Mouse (Mus musculus) frontal cortex, adult (tissue): ENCODE data around the gene Fez1.

Experiments used
- ATAC-seq: cut with Nextera tagmentation; 2 replicates; pipeline ENCODE4 v1.9.2; 2017; ENCODE audit warnings: mild to moderate bottlenecking, moderate library complexity, mixed read lengths; ENCODE audit not compliant: low TSS enrichment

Fez1 gene

DNA sequence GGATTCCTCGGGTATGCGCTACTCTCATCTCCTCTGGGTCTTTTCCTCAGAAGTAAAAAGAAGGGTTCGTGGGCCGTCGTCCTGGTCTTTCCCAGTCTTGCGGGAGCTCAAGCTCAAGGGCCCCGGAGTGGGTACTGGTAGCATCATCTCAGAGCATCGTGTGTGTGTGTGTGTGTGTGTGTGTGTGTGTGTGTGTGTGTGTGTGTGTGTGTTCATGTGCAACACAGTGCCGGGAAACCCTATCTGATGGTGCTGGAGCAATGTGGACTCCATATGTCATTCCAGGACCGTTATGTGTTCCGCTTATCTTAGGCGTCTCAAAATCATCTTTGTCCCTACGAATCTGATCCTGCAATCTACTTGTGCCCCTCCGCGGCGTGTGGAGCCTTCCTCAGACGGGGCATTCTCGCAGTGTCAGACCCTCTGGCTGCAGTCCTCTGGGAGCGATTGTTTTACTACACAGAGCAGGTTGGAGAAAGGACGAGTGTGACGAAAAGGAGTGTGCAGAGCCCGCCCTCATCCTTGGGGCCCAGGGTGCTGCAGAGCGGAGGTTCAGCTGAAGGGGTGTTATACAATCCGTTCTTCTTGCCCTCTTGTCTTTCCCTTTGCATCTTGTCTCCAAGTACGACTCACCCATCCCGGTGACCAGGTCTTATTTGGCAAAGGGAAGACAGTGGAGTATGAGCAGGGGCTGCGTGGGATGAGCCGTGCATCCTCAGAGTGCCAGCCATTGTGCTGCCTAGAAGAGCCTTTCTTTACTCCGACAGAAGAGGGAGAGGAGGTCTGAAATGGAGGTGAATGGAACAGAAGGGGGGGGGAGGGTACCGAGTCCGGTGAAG is 11.6 kb downstream of the Fez1 start:
- ATAC-seq: peak; percentile 75

DNA sequence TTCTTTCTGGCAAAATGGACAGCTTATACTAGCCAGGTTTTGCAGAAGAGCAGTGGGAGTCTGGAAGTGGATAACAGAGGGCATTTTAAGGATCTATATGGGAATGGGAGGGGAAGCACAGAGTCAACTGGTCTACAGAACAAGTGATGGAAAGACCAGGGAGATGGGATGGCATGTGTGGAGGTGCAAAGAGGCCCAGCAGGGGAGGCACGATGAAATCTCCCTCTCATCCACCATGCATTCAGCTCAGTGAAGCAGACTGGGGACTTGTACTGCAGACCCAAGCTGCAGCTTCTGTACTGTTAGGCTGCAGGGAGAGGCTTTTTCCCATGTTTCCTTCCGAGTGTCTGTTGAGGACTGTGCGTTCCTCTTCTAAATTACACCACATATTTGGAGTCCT is 12.2 kb downstream of the Fez1 start:
- peak; percentile 24; the same call in 1 of the 2 replicates for ATAC-seq

DNA sequence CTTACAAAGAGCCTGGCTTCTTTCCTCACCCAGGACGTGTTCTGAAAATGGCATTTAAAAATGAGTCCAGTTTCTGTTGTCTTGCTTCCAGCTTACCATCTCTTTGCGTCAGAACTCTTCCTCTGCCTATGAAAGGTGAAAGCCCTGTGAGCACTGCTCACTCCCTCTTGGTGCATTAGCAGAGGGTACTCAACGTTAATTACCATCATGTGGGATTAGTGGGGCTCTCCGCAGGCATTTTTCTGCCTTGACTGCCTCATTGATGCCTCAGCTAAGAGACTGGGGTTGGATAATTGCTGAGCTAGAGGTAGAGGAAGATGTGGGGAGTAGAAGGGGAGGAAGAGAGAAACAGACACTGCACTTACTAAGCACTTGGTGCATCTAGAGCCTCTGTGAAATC is 24.7 kb downstream of the Fez1 start:
- ATAC-seq: no peak

DNA sequence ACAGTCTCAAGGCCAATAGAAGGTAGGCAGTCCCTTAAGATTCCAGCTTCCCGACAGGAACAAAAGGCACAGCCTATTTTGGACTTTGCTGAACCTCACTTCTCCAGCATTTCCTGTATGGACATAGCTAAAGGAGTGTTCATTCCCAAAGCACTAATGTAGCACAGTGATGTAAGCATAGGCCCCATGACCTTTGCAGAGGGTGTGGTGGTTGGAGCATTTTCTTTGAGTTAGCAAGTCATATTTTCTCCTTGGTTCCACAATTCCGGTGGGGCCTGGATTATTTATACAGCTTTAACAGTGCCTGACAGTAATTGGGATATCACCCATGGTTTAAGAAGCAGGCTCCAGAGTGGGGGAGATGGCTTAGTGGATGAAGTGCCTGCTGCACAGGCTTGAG is 27.0 kb downstream of the Fez1 start:
- ATAC-seq: no peak

DNA sequence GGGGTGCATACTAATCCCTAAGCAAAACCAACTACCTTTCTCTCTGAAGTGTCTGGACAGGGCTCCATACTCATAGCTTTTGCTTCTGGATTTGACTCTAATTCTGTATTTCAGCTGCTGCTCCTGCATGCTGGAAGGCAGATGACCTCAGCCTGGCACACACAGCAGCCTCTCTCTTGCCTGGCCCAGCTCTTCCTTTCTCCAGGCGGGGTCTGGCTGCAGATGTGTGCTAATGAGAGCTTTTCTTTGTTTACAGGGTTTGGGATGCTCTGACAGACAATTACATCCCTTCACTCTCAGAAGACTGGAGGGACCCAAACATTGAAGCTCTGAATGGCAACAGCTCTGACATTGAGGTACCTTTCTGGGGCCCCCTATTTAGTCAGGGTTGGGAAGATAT is 28.4 kb downstream of the Fez1 start:
- peak; percentile 83 for ATAC-seq

DNA sequence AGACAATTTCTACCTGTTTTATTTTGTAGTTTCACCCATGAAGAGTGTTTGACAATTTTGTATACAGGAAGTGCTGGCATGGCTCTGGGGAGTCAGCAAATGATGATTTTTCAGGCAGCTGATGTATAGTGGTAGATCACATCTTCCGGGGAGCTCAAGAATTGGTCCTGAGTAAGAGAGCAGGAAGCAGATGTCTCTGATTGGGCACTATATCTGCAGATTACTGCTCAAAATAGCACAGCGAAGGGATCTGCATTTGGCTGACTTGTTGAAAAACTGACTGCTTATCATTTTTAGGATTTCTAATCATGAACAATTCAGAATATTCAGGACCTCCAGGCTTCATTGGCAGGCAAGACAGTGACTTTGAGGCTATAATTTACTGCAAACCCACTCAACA is 30.5 kb downstream of the Fez1 start:
- peak; percentile 71 for ATAC-seq

DNA sequence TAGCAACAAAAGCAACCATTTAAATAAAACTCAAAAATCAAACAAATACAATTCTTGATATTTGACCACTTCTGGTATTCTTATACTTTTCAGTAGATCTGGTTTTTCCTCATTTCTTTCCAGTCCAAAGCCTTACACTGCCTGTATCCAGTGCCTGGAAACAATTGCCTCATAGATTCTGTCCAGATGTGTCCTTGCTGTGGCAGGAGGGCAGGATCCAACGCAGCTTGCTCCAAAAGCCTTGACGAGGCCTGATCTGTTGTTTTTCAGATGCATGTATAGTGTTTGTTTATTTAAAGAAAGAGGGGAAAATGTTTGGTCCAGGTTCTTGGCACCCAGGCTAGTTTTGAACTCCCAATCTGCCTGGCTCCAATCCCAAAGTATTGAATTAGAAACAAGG is 34.7 kb downstream of the Fez1 start:
- no peak for ATAC-seq

DNA sequence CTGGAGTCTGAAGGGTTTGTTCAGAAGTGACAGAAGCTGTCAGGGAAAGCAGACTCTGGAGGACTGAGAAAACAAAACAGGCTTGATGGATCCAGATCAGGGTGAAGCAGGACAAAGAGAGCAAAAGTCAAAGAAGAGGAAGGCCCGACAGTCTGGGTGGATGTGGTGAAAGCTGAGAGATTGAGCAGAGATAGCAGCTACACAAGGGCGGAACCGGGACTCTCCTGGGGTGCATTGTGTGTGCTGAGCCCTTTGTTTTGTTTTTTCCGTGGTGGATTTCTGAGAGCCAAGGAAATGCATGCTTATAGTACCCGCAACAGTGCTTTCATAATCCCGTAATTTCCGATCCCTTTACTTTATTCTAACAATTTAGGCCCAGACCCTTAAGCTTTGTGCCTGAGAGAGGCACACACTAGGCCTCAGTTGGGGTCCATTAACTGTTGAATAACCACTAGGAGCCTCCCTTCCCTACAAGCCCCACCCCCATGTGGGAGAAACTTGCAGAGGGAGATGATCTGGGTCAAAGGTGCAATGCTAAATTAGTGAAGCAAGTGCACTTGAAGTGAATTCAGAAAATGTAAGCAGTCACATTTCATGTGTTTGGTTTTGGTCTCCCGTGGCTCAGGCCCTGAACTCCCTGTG is 35.9 kb downstream of the Fez1 start:
- no peak for ATAC-seq

DNA sequence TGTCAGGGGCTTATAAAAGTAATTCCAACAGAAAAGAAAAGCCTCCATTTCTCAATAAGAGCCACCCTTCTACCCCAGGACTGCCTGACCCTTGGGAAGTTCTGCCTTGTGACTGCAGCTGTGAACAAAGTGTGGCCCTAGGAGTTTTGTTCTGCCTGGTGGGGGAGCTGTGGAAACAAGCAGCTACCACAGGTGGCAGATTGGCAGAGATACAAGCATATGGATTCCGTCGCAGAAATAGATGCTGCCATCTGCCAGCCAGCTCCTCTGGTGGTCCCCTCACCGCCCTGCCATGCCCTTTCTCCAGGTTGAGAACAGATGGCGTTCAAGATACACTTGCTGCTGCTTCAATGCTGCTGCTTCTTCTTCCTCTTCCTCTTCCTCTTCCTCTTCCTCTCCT is 37.0 kb downstream of the Fez1 start:
- peak; percentile 55; the same call in 1 of the 2 replicates for ATAC-seq

DNA sequence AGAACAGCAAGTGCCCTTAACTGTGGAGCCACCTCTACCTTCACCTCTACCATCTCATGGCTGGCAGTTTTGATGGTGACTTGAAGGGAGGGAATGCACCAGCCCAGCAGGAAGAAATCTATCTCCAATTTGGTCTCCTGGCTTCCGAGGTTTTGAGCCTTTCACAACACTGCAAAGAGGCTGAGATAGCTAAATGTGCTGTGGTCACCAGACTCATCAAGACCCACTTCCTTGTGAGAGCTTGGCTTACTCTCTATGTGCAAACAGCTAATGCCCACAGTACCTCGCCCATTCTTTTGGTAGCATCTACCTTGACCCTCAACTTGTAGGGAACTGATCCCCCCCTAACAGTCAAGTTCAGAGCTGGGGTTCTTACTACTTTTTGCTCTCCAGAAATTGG is 40.9 kb downstream of the Fez1 start:
- no peak for ATAC-seq

DNA sequence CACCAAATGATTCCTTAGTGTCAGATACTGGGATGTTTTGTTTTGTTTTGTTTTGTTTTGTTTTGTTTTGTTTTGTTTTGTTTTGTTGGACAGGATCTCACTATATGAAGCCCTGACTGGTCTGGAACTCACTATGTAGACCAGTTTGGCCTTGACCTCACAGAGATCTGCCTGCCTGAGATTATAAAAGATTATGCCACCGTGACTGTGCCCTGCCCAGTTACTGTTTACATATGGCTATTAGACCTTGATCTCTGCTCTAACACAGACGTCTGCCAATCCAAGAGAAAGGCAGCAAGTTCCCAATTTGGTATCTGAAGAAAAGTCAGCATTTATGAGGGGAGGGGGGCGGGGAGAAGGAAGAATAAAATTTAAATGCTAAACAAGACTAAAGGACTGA is 42.0 kb downstream of the Fez1 start:
- ATAC-seq: no peak

DNA sequence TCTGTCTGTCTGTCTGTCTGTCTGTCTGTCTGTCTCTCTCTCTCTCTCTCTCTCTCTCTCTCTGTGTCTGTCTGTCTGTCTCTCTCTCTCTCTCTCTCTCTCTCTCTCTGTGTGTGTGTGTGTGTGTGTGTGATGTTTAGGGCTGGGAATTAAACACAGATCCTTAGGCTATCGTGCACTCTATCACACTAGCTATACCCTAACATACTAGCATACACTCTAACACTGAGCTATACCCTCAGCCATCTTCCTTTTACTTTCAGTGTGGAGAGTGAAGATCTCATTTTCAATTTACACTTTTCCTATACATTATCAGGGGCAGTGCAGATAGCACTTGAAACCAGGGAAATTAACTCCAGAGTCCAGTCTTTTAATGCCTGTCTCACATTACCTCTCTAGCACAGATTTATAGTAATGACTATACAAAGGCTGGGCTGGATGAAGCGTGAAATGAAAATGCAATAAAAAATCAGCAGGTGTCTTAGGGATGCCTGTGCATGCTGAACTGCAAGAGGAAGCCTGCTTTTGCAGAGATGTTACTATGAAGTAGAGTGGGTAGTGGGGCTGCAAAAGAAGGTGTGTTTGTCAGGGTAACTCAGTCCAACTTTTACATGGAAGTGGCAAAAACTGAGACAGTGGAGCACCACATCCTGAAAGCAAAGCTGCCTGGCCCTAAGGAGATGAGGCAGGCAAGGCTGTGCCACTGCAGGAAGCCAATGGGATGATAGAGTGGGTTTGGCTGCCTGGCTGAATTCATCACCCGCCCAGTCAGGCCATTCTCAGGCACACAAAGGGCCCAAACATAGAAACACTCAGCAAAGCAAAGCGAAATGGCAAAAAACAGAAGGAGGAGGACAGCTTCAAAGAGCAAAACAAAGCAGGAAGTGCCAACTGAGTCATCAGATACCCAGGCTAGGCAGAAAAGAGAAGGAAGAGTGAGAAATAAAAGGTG is 43.5 kb downstream of the Fez1 start:
- ATAC-seq: peak; percentile 90

DNA sequence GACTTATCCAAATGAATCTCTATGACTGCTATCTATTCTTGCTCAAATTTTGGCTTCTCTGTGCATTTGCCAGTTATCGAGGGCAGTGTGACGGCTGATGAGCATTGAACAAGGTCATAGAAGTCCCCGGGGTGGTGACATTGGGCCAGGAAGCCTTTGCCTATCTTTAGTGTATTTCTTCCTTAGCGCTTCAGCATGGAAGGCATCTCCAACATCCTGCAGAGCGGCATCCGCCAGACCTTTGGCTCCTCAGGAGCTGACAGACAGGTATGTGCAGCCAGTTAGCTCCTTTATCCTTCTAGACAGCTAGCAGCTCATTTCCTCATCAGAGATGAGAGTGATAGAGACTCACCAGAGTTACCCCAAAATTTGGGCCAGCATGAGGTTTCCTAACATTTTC is 47.0 kb downstream of the Fez1 start:
- no peak for ATAC-seq

DNA sequence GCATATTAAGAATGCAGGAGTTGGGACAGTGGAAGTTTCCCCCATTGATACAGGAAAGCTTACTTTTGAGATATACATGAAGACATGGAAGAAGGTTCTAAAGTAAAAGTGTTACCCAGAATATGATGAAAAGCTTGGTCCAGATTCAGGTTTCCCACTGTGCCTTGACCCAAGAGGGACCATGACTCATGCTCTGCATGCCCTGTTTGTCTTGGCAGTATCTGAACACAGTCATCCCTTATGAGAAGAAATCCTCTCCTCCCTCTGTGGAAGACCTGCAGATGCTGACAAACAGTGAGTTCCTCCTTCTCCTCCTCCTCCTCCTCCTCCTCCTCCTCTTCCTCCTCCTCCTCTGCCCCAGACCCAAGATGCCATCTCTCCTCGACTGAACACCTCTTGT is 48.6 kb downstream of the Fez1 start:
- no peak for ATAC-seq

DNA sequence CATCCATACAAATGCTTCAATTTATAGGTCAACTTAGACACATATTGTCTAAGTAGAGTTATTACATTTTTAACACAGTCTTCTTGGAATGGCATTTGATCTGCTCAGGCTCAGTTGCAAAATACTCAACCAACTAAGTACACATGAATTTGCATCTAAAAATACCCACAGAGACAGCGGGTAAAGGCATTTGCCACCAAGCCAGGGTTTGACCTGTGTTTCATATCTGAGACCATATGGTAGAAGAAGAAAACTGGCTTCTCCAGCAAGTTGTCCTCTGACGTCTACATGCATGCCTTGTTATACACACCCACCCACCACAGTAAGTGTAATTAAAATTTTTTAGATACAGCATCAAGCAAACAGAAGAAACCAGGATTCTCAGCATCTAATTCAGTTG is 52.1 kb downstream of the Fez1 start:
- no peak for ATAC-seq

DNA sequence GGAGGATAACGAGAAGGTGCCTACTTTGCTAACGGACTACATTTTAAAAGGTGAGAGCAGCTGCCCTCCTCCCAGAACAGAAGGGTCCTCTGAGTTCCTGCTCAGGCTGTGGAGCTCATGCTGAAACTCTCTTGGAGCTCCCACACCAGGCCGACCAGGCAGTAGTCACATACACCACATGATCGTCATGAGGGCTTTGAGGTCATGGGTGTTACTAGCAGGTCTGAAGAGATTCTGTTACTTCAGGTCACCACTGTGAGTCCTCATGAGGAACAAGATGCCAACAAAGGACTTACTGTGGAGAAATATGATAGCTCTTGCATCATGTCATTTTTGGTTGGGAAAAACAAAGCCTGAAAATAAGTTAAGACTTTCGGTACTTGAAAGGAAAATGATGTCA is 54.6 kb downstream of the Fez1 start:
- no peak for ATAC-seq

DNA sequence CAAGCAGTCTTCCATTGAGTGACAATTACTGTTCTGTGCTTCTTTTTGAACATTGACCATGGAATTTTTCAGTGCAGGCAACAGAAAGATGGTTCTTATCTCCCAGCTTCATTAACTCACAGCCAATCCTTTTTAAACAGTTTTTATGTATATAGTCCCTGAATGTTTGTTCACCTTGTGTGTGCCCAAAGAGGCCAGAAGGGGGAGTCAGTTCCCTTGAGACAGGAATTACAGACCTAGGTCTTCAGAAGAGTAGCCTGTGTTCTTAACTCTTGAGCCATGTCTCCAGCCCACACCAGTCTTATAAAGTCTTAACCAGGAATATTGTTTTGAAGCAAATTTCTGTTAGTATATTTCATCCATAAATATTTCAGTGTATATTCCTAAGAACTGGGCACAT is 55.1 kb downstream of the Fez1 start:
- ATAC-seq: no peak

DNA sequence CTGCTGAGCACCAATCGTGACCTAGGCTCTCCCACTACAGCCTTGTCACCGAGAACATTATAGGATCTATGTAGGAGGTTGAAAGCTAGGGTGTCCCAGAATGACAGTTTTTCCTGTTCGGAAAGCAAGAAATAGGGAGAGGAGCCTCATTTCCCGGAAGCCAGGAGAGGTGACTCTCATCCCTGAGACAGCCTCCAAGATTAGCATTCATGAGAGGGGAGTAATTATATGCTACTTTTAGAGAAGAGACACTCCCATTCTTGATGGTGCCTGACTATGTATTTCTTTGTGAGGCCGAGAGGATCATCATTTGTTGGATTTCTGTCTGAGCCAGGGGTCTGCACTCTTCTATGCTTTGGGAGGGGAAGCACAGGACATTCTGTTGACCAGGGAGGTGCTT is 60.0 kb downstream of the Fez1 start:
- peak; percentile 39 for ATAC-seq

DNA sequence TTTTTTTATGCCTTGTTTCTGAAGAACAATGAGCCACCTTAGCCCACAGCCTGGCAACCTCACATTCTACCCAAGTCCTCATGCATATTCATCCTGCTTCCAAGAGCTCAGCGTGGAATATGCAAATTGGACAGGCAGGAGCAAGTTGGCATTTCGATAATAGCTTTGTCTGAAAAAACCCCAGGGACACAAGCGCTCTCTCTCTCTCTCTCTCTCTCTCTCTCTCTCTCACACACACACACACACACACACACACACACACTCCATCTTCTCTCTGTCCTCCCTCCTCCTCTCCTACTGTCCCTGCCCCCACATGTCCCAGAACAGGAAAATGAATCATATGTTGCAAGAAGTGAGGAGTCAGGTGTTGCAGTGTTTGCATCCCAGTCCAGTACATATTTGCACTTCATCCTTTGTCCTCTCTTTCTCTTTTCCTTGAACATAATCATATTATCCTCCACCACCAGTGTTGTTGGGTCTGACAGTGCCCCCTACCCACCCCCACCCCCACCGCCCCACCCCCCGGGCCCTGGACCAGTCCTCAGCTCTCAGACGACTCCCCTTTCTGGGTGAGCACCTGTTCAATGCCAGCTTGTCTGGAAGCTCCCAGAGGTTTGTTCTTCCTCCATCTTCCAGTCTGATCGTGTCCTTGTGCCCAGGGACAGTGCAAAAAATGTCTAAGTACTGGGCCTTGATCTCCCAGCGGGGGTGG is 60.5 kb downstream of the Fez1 start:
- ATAC-seq: peak; percentile 77

DNA sequence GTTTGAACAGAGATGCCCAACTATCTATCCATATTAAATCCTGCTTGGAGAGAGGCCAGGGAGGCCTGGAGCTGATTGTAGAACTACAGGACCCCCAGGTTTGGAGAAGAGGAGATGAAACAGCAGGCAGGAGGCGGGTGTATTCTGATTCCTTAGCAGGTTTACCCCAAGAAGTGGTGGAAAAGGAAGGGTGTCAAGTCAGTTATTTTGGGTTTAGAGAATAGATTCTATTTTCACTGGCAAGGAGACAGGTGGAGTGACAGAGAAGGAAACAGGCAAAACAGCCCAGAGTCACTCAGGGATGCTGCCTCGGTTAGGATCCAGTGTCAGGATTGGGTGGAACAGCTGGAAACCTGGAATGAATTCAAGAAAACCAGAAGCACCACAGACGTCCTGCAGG is 61.9 kb downstream of the Fez1 start:
- peak; percentile 28; the same call in 1 of the 2 replicates for ATAC-seq

DNA sequence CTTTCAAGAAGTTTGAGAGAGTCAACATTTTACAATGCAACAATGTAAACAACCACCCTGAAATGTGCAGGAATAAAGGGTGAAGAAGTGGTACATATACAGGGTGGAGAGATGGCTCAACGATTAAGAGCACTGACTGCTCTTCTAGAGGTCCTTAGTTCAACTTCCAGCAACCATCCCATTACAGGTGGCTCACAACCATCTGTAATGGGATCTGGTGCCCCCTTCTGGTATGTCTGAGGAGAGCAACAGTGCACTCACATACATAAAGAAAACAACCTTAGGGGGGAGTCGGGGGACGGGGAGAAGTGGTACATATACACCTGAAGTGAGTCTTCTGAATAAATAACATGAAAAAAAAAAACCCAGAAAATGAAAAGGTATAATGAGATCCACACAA is 63.6 kb downstream of the Fez1 start:
- no peak for ATAC-seq

DNA sequence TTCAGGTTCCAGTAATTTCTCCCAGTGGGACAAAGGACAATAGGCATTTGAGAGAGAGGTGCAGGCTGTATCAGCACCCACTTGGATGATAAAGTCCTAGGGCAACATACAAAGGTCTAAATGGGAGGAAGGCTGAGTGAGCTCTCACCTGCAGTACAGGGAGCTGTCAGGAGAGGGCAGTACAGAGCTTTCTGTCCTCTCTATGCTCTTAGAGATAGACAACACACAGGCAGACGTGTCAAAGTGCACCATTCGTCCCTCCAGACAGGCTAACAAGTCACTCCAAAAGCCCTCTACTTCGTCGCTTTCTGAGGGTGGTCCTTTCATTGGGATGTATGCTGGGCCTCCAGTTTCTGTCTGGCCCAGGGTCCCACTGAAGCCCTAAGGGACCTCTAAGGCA is 68.9 kb downstream of the Fez1 start:
- no peak for ATAC-seq
